38 mouse cellular contexts compared by ENCODE assay signal in the genomic region with DNA sequence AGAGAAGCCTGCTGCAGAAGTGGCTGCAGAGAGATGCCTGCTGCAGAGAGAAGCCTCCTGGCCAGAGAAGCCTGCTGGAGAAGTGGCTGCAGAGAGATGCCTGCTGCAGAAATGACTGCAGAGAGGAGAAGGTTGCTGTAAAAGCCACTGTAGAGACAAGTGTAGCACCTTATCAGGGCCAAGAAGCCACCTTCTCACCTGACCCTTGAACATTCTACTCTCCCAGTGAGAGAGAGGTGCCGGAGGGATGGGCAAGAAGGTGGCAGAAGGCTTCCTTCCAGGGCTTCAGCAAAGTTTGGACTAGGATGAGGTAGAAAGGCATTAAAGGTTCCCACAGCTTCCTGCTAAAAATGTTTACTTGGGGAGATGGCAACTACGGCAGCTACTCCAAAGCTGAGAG. TPM values are rescaled to one million over a fixed set of nuclear protein-coding genes. Genes with fewer than 3 reads are reported as not detected.
"Had no signal": no experiment of that assay in that cellular context is flagged by ENCODE, and none has a peak within 500 bp of the region (broad histone marks: within the 10 kb centered on the region; RNA-seq: fewer than 3 reads in every experiment).

No protein-coding gene starts in this region.

- DNase-seq: gastrocnemius, adult 2 months; gastrocnemius, postnatal 10 days; gastrocnemius, postnatal 25 days; heart, postnatal 10 days; heart, postnatal 4 days; kidney, adult 18-20 months; kidney, adult 8-10 months; kidney, postnatal 10 days; kidney, postnatal 25 days; kidney, postnatal 4 days; liver; liver, embryonic 13.5 days had no signal

- H3K4me3 ChIP-seq: gastrocnemius, adult 2 months; heart, embryonic 12.5 days; hindbrain, embryonic 10.5 days; hindbrain, embryonic 12.5 days; intestine, embryonic 15.5 days; left cerebral cortex, adult 2 months; limb, embryonic 10.5 days; limb, embryonic 12.5 days; liver, embryonic 13.5 days had no signal

- H3K27me3 ChIP-seq: heart, embryonic 12.5 days; hindbrain, embryonic 12.5 days; intestine, embryonic 15.5 days; liver, embryonic 13.5 days had no signal

- H3K36me3 ChIP-seq: heart, embryonic 12.5 days; hindbrain, embryonic 10.5 days; hindbrain, embryonic 12.5 days; intestine, embryonic 15.5 days; limb, embryonic 10.5 days; limb, embryonic 12.5 days; liver, embryonic 13.5 days had no signal

- H3K27ac ChIP-seq: gastrocnemius, adult 2 months; hindbrain, embryonic 10.5 days; hindbrain, embryonic 12.5 days; hindbrain, embryonic 14.5 days; intestine, embryonic 15.5 days; left cerebral cortex, adult 2 months; limb, embryonic 10.5 days; limb, embryonic 12.5 days; liver, embryonic 13.5 days had no signal

- H3K9me3 ChIP-seq: heart, embryonic 12.5 days; hindbrain, embryonic 10.5 days; hindbrain, embryonic 12.5 days; intestine, embryonic 15.5 days; limb, embryonic 10.5 days; limb, embryonic 12.5 days; liver, embryonic 13.5 days had no signal

- H3K4me1 ChIP-seq: heart, embryonic 12.5 days; hindbrain, embryonic 10.5 days; intestine, embryonic 15.5 days; limb, embryonic 10.5 days; limb, embryonic 12.5 days; liver, embryonic 13.5 days had no signal

RNA-seq across cellular contexts. Expression of gene 1700012A03Rik, which starts 8.5 kb away (rescaled TPM):
- total RNA-seq: gastrocnemius, adult 2 months; gastrocnemius, postnatal 10 days; gastrocnemius, postnatal 25 days; gastrocnemius, postnatal 4 days; granulocyte monocyte progenitor cell, adult 5-6 weeks; heart, postnatal 10 days; heart, postnatal 25 days; heart, postnatal 4 days; layer of hippocampus, adult 8-10 months; layer of hippocampus, postnatal 10 days; layer of hippocampus, postnatal 25 days; left cerebral cortex, adult 2 months; left cerebral cortex, postnatal 14 days; left cerebral cortex, postnatal 36 days had no signal
- polyA plus RNA-seq: frontal cortex, adult 2 months; heart, embryonic 12.5 days; heart, embryonic 14.5 days; heart, embryonic 16.5 days; hindbrain, embryonic 10.5 days; hindbrain, embryonic 12.5 days; hindbrain, embryonic 14.5 days; hindbrain, embryonic 16.5 days; inflammation-experienced regulatory T-cells, adult 6 months; intestine, embryonic 15.5 days; intestine, postnatal 0 days; kidney, embryonic 14.5 days; kidney, embryonic 16.5 days; limb, embryonic 10.5 days; limb, embryonic 12.5 days; limb, embryonic 14.5 days; liver, embryonic 11.5 days; liver, embryonic 13.5 days had no signal
